ENCODE assay signal across 8 mouse cellular contexts in the genomic region with DNA sequence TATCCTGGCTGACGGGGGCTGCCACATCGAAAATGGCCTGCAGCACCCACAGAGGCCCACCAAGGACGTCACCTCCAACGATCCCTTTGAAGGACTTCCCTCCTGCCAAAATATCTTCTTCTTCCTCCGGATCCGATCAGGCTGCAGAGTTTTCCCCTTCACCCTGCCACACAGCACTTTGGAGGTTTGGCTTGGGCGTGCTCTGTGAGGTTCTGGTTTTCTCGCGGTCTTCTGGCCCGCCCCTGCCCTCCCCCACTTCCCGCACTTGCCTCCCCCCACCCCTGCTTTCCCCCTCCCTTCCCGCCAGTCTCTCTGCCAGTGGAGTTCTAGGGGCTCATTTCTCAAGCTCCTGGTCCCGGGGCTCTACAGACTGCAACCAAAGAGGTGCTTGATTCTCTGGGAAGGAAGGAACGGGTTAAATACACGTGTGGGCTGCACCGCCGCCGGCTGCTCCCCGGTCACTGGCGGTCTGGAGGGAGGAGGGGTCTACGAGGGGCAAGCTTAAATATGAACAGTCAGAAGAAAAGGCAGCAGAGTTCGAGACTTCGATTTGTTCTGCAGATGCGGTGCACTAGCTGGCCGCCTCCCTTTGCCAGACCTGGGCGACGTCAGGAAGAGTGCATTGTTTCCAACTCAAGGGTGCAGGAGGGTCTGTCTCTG. TPM values are rescaled to one million over a fixed set of nuclear protein-coding genes. Genes with fewer than 3 reads are reported as not detected.
DNase-seq lines count a peak whose midpoint lies in the region; ATAC-seq lines count a peak whose summit lies in the region.

A gene (minus strand): TSS at position 363 of the 660 bp plus-strand sequence.

- H3K4me1 ChIP-seq in kidney, embryonic 16.5 days (ENCODE audit: insufficient read depth, low read length) = peaks cover 51% of the 10 kb centered on the region
- peaks cover 49% of the 10 kb centered on the region for H3K4me1 ChIP-seq in forebrain, embryonic 13.5 days
- peaks cover 29% of the 10 kb centered on the region for H3K4me1 ChIP-seq in intestine, embryonic 14.5 days (replicated peaks; ENCODE audit: control insufficient read depth, insufficient read depth, low read length)
- peaks cover 43% of the 10 kb centered on the region for H3K4me1 ChIP-seq in neural tube, embryonic 12.5 days

- no peaks in the 10 kb centered on the region for H3K36me3 ChIP-seq in kidney, embryonic 16.5 days (ENCODE audit: insufficient read depth, low read length)
- no peaks in the 10 kb centered on the region for H3K36me3 ChIP-seq in forebrain, embryonic 13.5 days (ENCODE audit: poor library complexity, severe bottlenecking)
- H3K36me3 ChIP-seq in intestine, embryonic 14.5 days (ENCODE audit: control insufficient read depth, insufficient read depth, low read length) = no peaks in the 10 kb centered on the region
- H3K36me3 ChIP-seq in neural tube, embryonic 12.5 days = no peaks in the 10 kb centered on the region

- DNase-seq in kidney, adult 11 months = no peak
- peak; percentile 66 for DNase-seq in intestine, embryonic 14.5 days (ENCODE audit: low spot score)
- DNase-seq in right cerebral cortex, postnatal 4 days = no peak
- no peak for DNase-seq in layer of hippocampus, adult 9-11 months

- ATAC-seq in kidney, embryonic 16.5 days (ENCODE audit: low FRiP score, low TSS enrichment) = 0 out of 2 replicates have a peak, but pooled peaks have one; percentile 8
- ATAC-seq in forebrain, embryonic 13.5 days = no peak
- peak; percentile 54; the same call in 1 of the 2 replicates for ATAC-seq in intestine, embryonic 14.5 days (replicated peaks; ENCODE audit: low FRiP score, low TSS enrichment, low read depth)
- no peak for ATAC-seq in neural tube, embryonic 12.5 days (ENCODE audit: low FRiP score, low read depth)
- ATAC-seq in frontal cortex, adult (ENCODE audit: low TSS enrichment) = no peak

- WGBS in kidney, embryonic 16.5 days = 0% methylated on average over 27 of the region's 27 CpGs
- WGBS in forebrain, embryonic 13.5 days = under 1% methylated on average over 26 of the region's 27 CpGs
- WGBS in intestine, embryonic 14.5 days = under 1% methylated on average over 27 of the region's 27 CpGs
- under 1% methylated on average over 27 of the region's 27 CpGs for whole genome bisulfite sequencing in neural tube, embryonic 12.5 days

- peak within 1 kb of the TSS; percentile 44 for H3K9ac ChIP-seq in kidney, embryonic 16.5 days (replicated peaks; ENCODE audit: low read length)
- peak within 1 kb of the TSS; percentile 41; the same call in 1 of the 2 replicates for H3K9ac ChIP-seq in forebrain, embryonic 13.5 days
- peak within 1 kb of the TSS; percentile 41 for H3K9ac ChIP-seq in intestine, embryonic 14.5 days (ENCODE audit: low read length)
- peak within 1 kb of the TSS; percentile 29; the same call in 1 of the 2 replicates for H3K9ac ChIP-seq in neural tube, embryonic 12.5 days

- H3K27me3 ChIP-seq in kidney, embryonic 16.5 days (ENCODE audit: insufficient read depth, low read length) = no peaks in the 10 kb centered on the region
- peaks cover 64% of the 10 kb centered on the region for H3K27me3 ChIP-seq in forebrain, embryonic 13.5 days
- peaks cover 10% of the 10 kb centered on the region; the same call in 1 of the 2 replicates for H3K27me3 ChIP-seq in intestine, embryonic 14.5 days (replicated peaks; ENCODE audit: control insufficient read depth, insufficient read depth, low read length)
- H3K27me3 ChIP-seq in neural tube, embryonic 12.5 days (replicated peaks) = peaks cover 51% of the 10 kb centered on the region

- no peaks in the 10 kb centered on the region for H3K9me3 ChIP-seq in kidney, embryonic 16.5 days (ENCODE audit: low read length)
- H3K9me3 ChIP-seq in forebrain, embryonic 13.5 days (replicated peaks) = no peaks in the 10 kb centered on the region
- H3K9me3 ChIP-seq in intestine, embryonic 14.5 days (ENCODE audit: control insufficient read depth, low read length) = no peaks in the 10 kb centered on the region
- H3K9me3 ChIP-seq in neural tube, embryonic 12.5 days = no peaks in the 10 kb centered on the region

- peak within 1 kb of the TSS; percentile 58 for H3K4me3 ChIP-seq in kidney, embryonic 16.5 days (ENCODE audit: low read length)
- peak within 1 kb of the TSS; percentile 30 for H3K4me3 ChIP-seq in forebrain, embryonic 13.5 days
- peak within 1 kb of the TSS; percentile 52 for H3K4me3 ChIP-seq in intestine, embryonic 14.5 days (ENCODE audit: low read depth, low read length)
- peak within 1 kb of the TSS; percentile 18 for H3K4me3 ChIP-seq in neural tube, embryonic 12.5 days

- peak within 1 kb of the TSS; percentile 77 for H3K4me2 ChIP-seq in kidney, embryonic 16.5 days (replicated peaks; ENCODE audit: low read depth, low read length)
- H3K4me2 ChIP-seq in forebrain, embryonic 13.5 days = peak within 1 kb of the TSS; percentile 59
- peak within 1 kb of the TSS; percentile 82 for H3K4me2 ChIP-seq in intestine, embryonic 14.5 days (ENCODE audit: low read length)
- peak within 1 kb of the TSS; percentile 59 for H3K4me2 ChIP-seq in neural tube, embryonic 12.5 days (replicated peaks)

- H3K27ac ChIP-seq in kidney, embryonic 16.5 days (ENCODE audit: low read length) = peak within 1 kb of the TSS; percentile 35; the same call in 1 of the 2 replicates
- H3K27ac ChIP-seq in forebrain, embryonic 13.5 days = no peak within 1 kb of the TSS
- peak within 1 kb of the TSS; percentile 35; the same call in 1 of the 2 replicates for H3K27ac ChIP-seq in intestine, embryonic 14.5 days (ENCODE audit: low read depth)
- H3K27ac ChIP-seq in neural tube, embryonic 12.5 days = no peak within 1 kb of the TSS

RNA-seq across cellular contexts. Expression of the gene that starts here (rescaled TPM):
- polyA plus RNA-seq in kidney, embryonic 16.5 days (2015; fragmentation: Nextera tagmentation; extraction: Ambion mirVana) = 15.2 and 15.8 TPM in 2 replicates
- 2.4 and 3.6 TPM in 2 replicates for polyA plus RNA-seq in forebrain, embryonic 13.5 days (2015; fragmentation: Nextera tagmentation; extraction: Ambion mirVana)
- 9.9 and 13.2 TPM in 2 replicates for polyA plus RNA-seq in intestine, embryonic 14.5 days (2014; fragmentation: Nextera tagmentation; extraction: Ambion mirVana)
- 12.6 and 12.9 TPM in 2 replicates for polyA plus RNA-seq in neural tube, embryonic 12.5 days (2016; fragmentation: Nextera tagmentation; extraction: Ambion mirVana)

Comparison
In these comparisons a context has a peak if more than half of its experiments do, and no peak if none do; other contexts are left out.
1. ATAC-seq: peak in kidney, embryonic 16.5 days (single experiment) and intestine, embryonic 14.5 days (single experiment); none in forebrain, embryonic 13.5 days (single experiment), neural tube, embryonic 12.5 days (single experiment) and frontal cortex, adult (single experiment).
2. H3K27ac ChIP-seq: peak in kidney, embryonic 16.5 days (single experiment) and intestine, embryonic 14.5 days (single experiment); none in forebrain, embryonic 13.5 days (single experiment) and neural tube, embryonic 12.5 days (single experiment).
3. Peak in every context shown above with its lines, with median percentiles within 50 percentile points of each other: H3K4me2 ChIP-seq, H3K4me3 ChIP-seq and H3K9ac ChIP-seq.